Mouse (Mus musculus) bone marrow, adult 2 months (tissue): ENCODE results near the gene Pdhx.

Experiments used
- CTCF ChIP-seq: fragments of 200-500 bp; IDR thresholded peaks from 2 replicates; pipeline ENCODE4 v1.5.1; 2011; ENCODE audit warnings: low read length, control low read depth; ENCODE audit not compliant: control insufficient read depth, insufficient read depth
- POLR2A ChIP-seq: fragments of 200-500 bp; IDR thresholded peaks from 2 replicates; pipeline ENCODE4 v1.6.1; 2011; ENCODE audit warnings: low read depth, mild to moderate bottlenecking, control low read depth, low read length, borderline replicate concordance; ENCODE audit not compliant: control insufficient read depth

GRCm38 (mm10) chr2:102997874-102998273, 75.4 kb downstream of the Pdhx start:
- no peak for TF ChIP-seq POLR2A
- TF ChIP-seq CTCF = no peak
